Mouse (Mus musculus) heart, embryonic 15.5 days (tissue): ENCODE measurements around the gene Ppm1e. TPM values are rescaled to one million over a fixed set of nuclear protein-coding genes. Genes with fewer than 3 reads are reported as not detected.

Experiments used
- ATAC-seq: fragments of 200-750 bp; cut with Nextera tagmentation; replicated peaks from 2 replicates; pipeline ENCODE4 v1.8.0; 2017; ENCODE audit warnings: low read depth, moderate TSS enrichment; ENCODE audit not compliant: insufficient number of reproducible peaks, insufficient read depth, low FRiP score
- H3K27ac ChIP-seq: fragments of 300-500 bp; sonication (generic); 2 replicates; pipeline ENCODE4 v1.5.1; 2015; ENCODE audit warnings: mild to moderate bottlenecking, inconsistent platforms
- H3K27me3 ChIP-seq: fragments of 300-500 bp; sonication (generic); 2 replicates; pipeline ENCODE4 v1.6.1; 2015; ENCODE audit warnings: inconsistent platforms
- H3K36me3 ChIP-seq: fragments of 300-500 bp; sonication (generic); 2 replicates; pipeline ENCODE4 v1.6.1; 2015; ENCODE audit warnings: mild to moderate bottlenecking, inconsistent platforms
- H3K4me1 ChIP-seq: fragments of 300-500 bp; sonication (generic); replicated peaks from 2 replicates; pipeline ENCODE4 v1.6.1; 2015; ENCODE audit warnings: inconsistent platforms
- H3K4me2 ChIP-seq: fragments of 300-500 bp; sonication (generic); 2 replicates; pipeline ENCODE4 v1.6.1; 2015; ENCODE audit warnings: inconsistent platforms, mild to moderate bottlenecking, moderate library complexity
- H3K4me3 ChIP-seq: fragments of 300-500 bp; sonication (generic); 2 replicates; pipeline ENCODE4 v1.5.1; 2015; ENCODE audit warnings: mild to moderate bottlenecking, inconsistent platforms
- H3K9ac ChIP-seq: fragments of 300-500 bp; sonication (generic); 2 replicates; pipeline ENCODE4 v1.6.1; 2015; ENCODE audit warnings: mild to moderate bottlenecking, inconsistent platforms
- H3K9me3 ChIP-seq: fragments of 300-500 bp; sonication (generic); replicated peaks from 2 replicates; pipeline ENCODE4 v1.6.1; 2016; ENCODE audit warnings: inconsistent platforms
- WGBS: fragments of 180-500 bp; shearing (Covaris S2); methylation state at CpG from one replicate; pipeline ENCODE4 v1.1.7; 2015; ENCODE audit warnings: mixed read lengths; 5-methylcytosine and 5-hydroxymethylcytosine counted together
- polyA plus RNA-seq: library from polyadenylated mRNA; unstranded; fragments of >200 nt; fragmentation: Nextera tagmentation; extraction: Ambion mirVana; gene quantifications from 2 replicates; pipeline ENCODE4 v1.2.1, GENCODE M21; 2015

Gene Ppm1e
- polyA plus RNA-seq, 1 experiment from 2014 or later, result 6.2 TPM

DNA sequence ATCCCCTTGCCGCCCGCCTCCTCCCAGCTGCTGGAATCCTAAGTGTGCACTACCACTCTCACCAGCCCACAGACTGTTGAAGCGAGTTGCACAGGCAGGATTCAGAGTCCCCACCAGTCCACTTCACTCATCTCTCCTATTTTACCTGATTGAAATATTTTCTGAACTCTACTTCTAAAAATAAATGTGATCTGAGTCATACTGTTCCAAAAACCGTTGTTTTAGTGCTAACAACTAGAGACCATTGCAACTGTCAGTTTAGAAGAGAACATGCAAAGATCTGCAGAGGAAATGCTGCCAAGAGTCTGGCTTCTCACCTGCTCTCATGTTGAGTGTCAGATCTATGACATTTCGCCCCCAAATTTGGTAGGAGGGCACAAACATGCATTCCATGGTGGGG, 125.4 kb downstream of the Ppm1e start:
- Histone ChIP-seq H3K27ac (no peak overlapping the region), H3K4me3 (no peak overlapping the region), H3K36me3 (0 out of 2 replicates have a peak, but pooled peaks cover 5% of the 10 kb centered on the region), H3K4me1 (peaks cover 7% of the 10 kb centered on the region), H3K27me3 (no peaks in the 10 kb centered on the region), H3K9me3 (no peaks in the 10 kb centered on the region), H3K4me2 (no peak overlapping the region), H3K9ac (no peak overlapping the region)
- WGBS, result 80% methylated on average over 5 of the region's 5 CpGs
- no peak for ATAC-seq

DNA sequence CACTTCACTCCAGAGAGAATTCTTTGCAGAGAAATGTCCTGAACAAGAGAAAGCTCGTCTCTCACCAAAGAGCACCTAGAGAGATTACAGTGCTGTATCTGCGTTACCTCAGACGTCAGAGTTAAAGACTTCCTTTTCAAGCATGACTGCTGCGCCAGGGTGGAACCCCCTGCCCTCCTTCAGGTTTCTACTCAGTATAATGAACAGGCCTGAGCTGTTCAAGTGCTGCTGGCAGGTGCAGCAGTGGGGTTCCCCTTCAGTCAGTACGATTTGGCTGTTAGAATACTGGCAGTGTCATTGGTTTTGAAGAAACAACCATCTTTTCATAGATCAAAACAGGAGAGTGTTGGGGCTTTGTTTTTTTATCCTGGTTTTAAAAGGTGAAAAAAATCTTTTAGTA, 131.8 kb downstream of the Ppm1e start:
- WGBS, result 68% methylated on average over 5 of the region's 5 CpGs

DNA sequence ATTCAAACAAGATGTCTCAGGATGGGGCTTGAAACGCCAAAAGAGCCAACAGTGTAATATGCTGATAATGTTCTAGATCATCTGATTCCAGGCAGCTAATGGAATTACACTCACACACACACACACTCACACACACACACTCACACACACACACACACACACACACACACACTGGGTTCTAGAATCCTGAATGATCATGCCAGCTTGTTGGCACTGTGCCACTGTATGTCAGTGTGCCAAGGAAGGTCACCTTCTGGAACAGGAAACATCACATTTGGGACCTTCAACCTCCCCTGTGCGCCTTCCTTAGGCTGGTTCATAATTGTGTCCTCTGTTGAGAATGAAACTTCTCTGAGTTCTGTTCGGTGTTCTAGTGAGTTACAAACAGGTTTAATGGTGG, 136.1 kb downstream of the Ppm1e start:
- no peak overlapping the region for H3K9ac ChIP-seq
- H3K36me3 ChIP-seq, result peaks cover 8% of the 10 kb centered on the region
- H3K4me3 ChIP-seq, result no peak overlapping the region
- no peak overlapping the region for H3K4me2 ChIP-seq
- 82% methylated on average over 3 of the region's 3 CpGs for WGBS
- H3K27me3 ChIP-seq, result no peaks in the 10 kb centered on the region
- H3K27ac ChIP-seq, result no peak overlapping the region
- H3K4me1 ChIP-seq, result no peaks in the 10 kb centered on the region
- no peak for ATAC-seq
- H3K9me3 ChIP-seq, result no peaks in the 10 kb centered on the region

More for the DNA sequence above, 131.8 kb downstream of the Ppm1e start:
- no peaks in the 10 kb centered on the region for H3K36me3 ChIP-seq
- no peak overlapping the region for H3K4me2 ChIP-seq
- H3K9me3 ChIP-seq, result no peaks in the 10 kb centered on the region
- no peak for ATAC-seq
- no peak overlapping the region for H3K27ac ChIP-seq
- no peak overlapping the region for H3K4me3 ChIP-seq
- no peaks in the 10 kb centered on the region for H3K4me1 ChIP-seq
- H3K9ac ChIP-seq, result no peak overlapping the region
- H3K27me3 ChIP-seq, result no peaks in the 10 kb centered on the region

DNA sequence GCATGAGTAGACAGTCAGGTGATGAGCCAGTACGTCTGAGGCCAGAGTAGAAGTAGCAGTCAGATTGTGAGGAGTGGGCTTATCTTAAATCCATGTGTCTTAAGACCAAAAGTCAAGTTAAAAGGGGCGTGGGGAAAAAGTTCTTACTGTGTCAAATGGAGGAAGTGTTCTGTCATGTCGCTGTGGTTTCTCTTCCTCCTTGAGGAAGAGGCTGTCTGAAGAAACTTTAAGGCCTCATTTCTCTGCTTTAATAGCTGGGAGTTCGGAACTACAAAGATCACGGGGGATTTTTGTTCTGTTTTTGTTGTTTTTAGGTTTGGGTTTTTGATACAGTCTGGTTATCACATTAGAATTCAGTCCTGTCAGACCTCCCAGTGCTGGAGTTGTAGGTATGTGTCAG, 146.5 kb downstream of the Ppm1e start:
- no peak overlapping the region for H3K4me3 ChIP-seq
- H3K27ac ChIP-seq, result no peak overlapping the region
- 60% methylated on average over 5 of the region's 5 CpGs for WGBS
- peaks cover 4% of the 10 kb centered on the region; the same call in 1 of the 2 replicates for H3K36me3 ChIP-seq
- no peak overlapping the region for H3K9ac ChIP-seq
- no peak overlapping the region for H3K4me2 ChIP-seq
- ATAC-seq, result no peak
- H3K4me1 ChIP-seq, result no peaks in the 10 kb centered on the region
- H3K27me3 ChIP-seq, result no peaks in the 10 kb centered on the region
- H3K9me3 ChIP-seq, result no peaks in the 10 kb centered on the region

Other genes with a start within 250 kb of the Ppm1e start
- gene Ska2, start 249.8 kb downstream of the Ppm1e start, polyA plus RNA-seq, result 46.9 and 50.2 TPM in 2 replicates
- gene Trim37, start 231.9 kb downstream of the Ppm1e start, polyA plus RNA-seq, result 16.4 and 19.8 TPM in 2 replicates
- 8.5 and 9.5 TPM in 2 replicates for gene Rad51c, start 45.9 kb upstream of the Ppm1e start, polyA plus RNA-seq
- gene Tex14, start 46.0 kb upstream of the Ppm1e start, polyA plus RNA-seq, result 0.24 and 0.27 TPM in 2 replicates
- gene Gm11492, start 207.6 kb upstream of the Ppm1e start, polyA plus RNA-seq, result not detected in 2 replicates
- 23.8 and 25.6 TPM in 2 replicates for gene Sept4, start 209.9 kb upstream of the Ppm1e start, polyA plus RNA-seq
- gene Mtmr4, start 233.1 kb upstream of the Ppm1e start, polyA plus RNA-seq, result 13.1 and 18.4 TPM in 2 replicates